9 mouse cellular contexts compared by ENCODE assay signal in genomic region chr4:153236680-153237079, GRCm38 (mm10).
DNase-seq lines count a peak whose midpoint lies in the region; ATAC-seq and TF ChIP-seq lines count a peak whose summit lies in the region.
"Had no signal": no experiment of that assay in that cellular context is flagged by ENCODE, and none has a peak within 500 bp of the region (broad histone marks: within the 10 kb centered on the region; RNA-seq: fewer than 3 reads in every experiment).

No protein-coding gene starts in this region.

- no peak overlapping the region for H3K4me3 ChIP-seq in forebrain, embryonic 11.5 days (ENCODE audit: low read depth, low read length)
- H3K4me3 ChIP-seq in forebrain, embryonic 15.5 days, result no peak overlapping the region
- 0 out of 2 replicates have a peak overlapping the region, but pooled peaks have one; percentile 5 for H3K4me3 ChIP-seq in midbrain, embryonic 10.5 days
- H3K4me3 ChIP-seq in midbrain, postnatal 0 days (ENCODE audit: low read depth, low read length), result no peak overlapping the region
- no peak overlapping the region for H3K4me3 ChIP-seq in limb, embryonic 13.5 days
- H3K4me3 ChIP-seq: liver, embryonic 12.5 days had no signal

- DNase-seq in forebrain, embryonic 11.5 days (ENCODE audit: low spot score), result peak; percentile 71
- peak; percentile 41 for DNase-seq in midbrain, embryonic 10.5 days (ENCODE audit: low spot score)
- no peak for DNase-seq in midbrain, postnatal 0 days (ENCODE audit: low spot score)
- no peak for DNase-seq in cerebellum, adult 11 months
- no peak for DNase-seq in frontal cortex, postnatal 36 days (ENCODE audit: low spot score in 2 of 2)

- no peak overlapping the region for H3K4me2 ChIP-seq in forebrain, embryonic 11.5 days (ENCODE audit: low read depth, low read length, severe bottlenecking)
- H3K4me2 ChIP-seq in forebrain, embryonic 15.5 days (replicated peaks), result no peak overlapping the region
- no peak overlapping the region for H3K4me2 ChIP-seq in midbrain, postnatal 0 days (ENCODE audit: low read depth, low read length, poor library complexity, severe bottlenecking)
- H3K4me2 ChIP-seq in limb, embryonic 13.5 days (replicated peaks), result peak overlapping the region; percentile 41; the same call in 1 of the 2 replicates
- H3K4me2 ChIP-seq: liver, embryonic 12.5 days had no signal

- no peaks in the 10 kb centered on the region for H3K27me3 ChIP-seq in forebrain, embryonic 11.5 days (ENCODE audit: control insufficient read depth, insufficient read depth, low read length)
- no peaks in the 10 kb centered on the region for H3K27me3 ChIP-seq in forebrain, embryonic 15.5 days
- H3K27me3 ChIP-seq in midbrain, embryonic 10.5 days (ENCODE audit: low read depth, poor library complexity, severe bottlenecking), result peaks cover 13% of the 10 kb centered on the region; the same call in 1 of the 2 replicates
- no peaks in the 10 kb centered on the region for H3K27me3 ChIP-seq in midbrain, postnatal 0 days (ENCODE audit: insufficient read depth, low read length)
- H3K27me3 ChIP-seq in limb, embryonic 13.5 days, result 0 out of 2 replicates have a peak, but pooled peaks cover 5% of the 10 kb centered on the region
- H3K27me3 ChIP-seq: liver, embryonic 12.5 days had no signal

- TF ChIP-seq CTCF in midbrain, postnatal 0 days (IDR thresholded peaks at IDR 0.05), result no peak

- 8% methylated on average over 12 of the region's 12 CpGs for WGBS in forebrain, embryonic 11.5 days
- WGBS in forebrain, embryonic 15.5 days, result 6% methylated on average over 12 of the region's 12 CpGs
- 11% methylated on average over 12 of the region's 12 CpGs for WGBS in midbrain, embryonic 10.5 days
- 12% methylated on average over 12 of the region's 12 CpGs for WGBS in midbrain, postnatal 0 days
- WGBS in limb, embryonic 13.5 days, result 8% methylated on average over 12 of the region's 12 CpGs

- peaks cover 3% of the 10 kb centered on the region; the same call in 1 of the 2 replicates for H3K4me1 ChIP-seq in forebrain, embryonic 11.5 days (replicated peaks; ENCODE audit: control insufficient read depth, insufficient read depth, low read length)
- H3K4me1 ChIP-seq in forebrain, embryonic 15.5 days, result 0 out of 2 replicates have a peak, but pooled peaks cover 7% of the 10 kb centered on the region
- peaks cover 12% of the 10 kb centered on the region for H3K4me1 ChIP-seq in midbrain, embryonic 10.5 days
- H3K4me1 ChIP-seq in midbrain, postnatal 0 days (ENCODE audit: insufficient read depth, low read length), result no peaks in the 10 kb centered on the region
- peaks cover 16% of the 10 kb centered on the region for H3K4me1 ChIP-seq in limb, embryonic 13.5 days
- H3K4me1 ChIP-seq: liver, embryonic 12.5 days had no signal

- no peaks in the 10 kb centered on the region for H3K36me3 ChIP-seq in forebrain, embryonic 11.5 days (ENCODE audit: control insufficient read depth, insufficient read depth, low read length)
- no peaks in the 10 kb centered on the region for H3K36me3 ChIP-seq in forebrain, embryonic 15.5 days
- no peaks in the 10 kb centered on the region for H3K36me3 ChIP-seq in midbrain, embryonic 10.5 days
- no peaks in the 10 kb centered on the region for H3K36me3 ChIP-seq in midbrain, postnatal 0 days (ENCODE audit: insufficient read depth, low read length)
- no peaks in the 10 kb centered on the region for H3K36me3 ChIP-seq in limb, embryonic 13.5 days
- H3K36me3 ChIP-seq: liver, embryonic 12.5 days had no signal

- no peak overlapping the region for H3K9ac ChIP-seq in forebrain, embryonic 11.5 days (ENCODE audit: low read length)
- no peak overlapping the region for H3K9ac ChIP-seq in forebrain, embryonic 15.5 days (replicated peaks)
- H3K9ac ChIP-seq in midbrain, postnatal 0 days (replicated peaks; ENCODE audit: low read length, poor library complexity, severe bottlenecking), result no peak overlapping the region
- no peak overlapping the region for H3K9ac ChIP-seq in limb, embryonic 13.5 days
- H3K9ac ChIP-seq: liver, embryonic 12.5 days had no signal

- no peak for ATAC-seq in forebrain, embryonic 11.5 days (replicated peaks; ENCODE audit: low FRiP score)
- ATAC-seq in forebrain, embryonic 15.5 days (replicated peaks), result no peak
- no peak for ATAC-seq in midbrain, postnatal 0 days (ENCODE audit: low FRiP score)
- ATAC-seq in limb, embryonic 13.5 days (ENCODE audit: low FRiP score, low read depth), result no peak
- ATAC-seq in erythroblast, adult 5-6 weeks (replicated peaks; ENCODE audit: low FRiP score, poor library complexity, severe bottlenecking), result no peak
- ATAC-seq: liver, embryonic 12.5 days had no signal

- H3K9me3 ChIP-seq in forebrain, embryonic 11.5 days (ENCODE audit: control insufficient read depth, low read length), result no peaks in the 10 kb centered on the region; the same call in 1 of the 2 replicates
- no peaks in the 10 kb centered on the region for H3K9me3 ChIP-seq in forebrain, embryonic 15.5 days
- H3K9me3 ChIP-seq in midbrain, embryonic 10.5 days (replicated peaks), result no peaks in the 10 kb centered on the region; the same call in 1 of the 2 replicates
- no peaks in the 10 kb centered on the region for H3K9me3 ChIP-seq in midbrain, postnatal 0 days (ENCODE audit: low read length)
- H3K9me3 ChIP-seq in limb, embryonic 13.5 days, result peaks cover 4% of the 10 kb centered on the region

- H3K27ac ChIP-seq in forebrain, embryonic 11.5 days (ENCODE audit: low read depth, low read length), result no peak overlapping the region
- no peak overlapping the region for H3K27ac ChIP-seq in forebrain, embryonic 15.5 days (replicated peaks)
- H3K27ac ChIP-seq in midbrain, embryonic 10.5 days (replicated peaks), result no peak overlapping the region
- H3K27ac ChIP-seq in midbrain, postnatal 0 days (ENCODE audit: low read depth, low read length), result no peak overlapping the region
- no peak overlapping the region for H3K27ac ChIP-seq in limb, embryonic 13.5 days
- H3K27ac ChIP-seq: liver, embryonic 12.5 days had no signal

Comparison
In these comparisons a context has a peak if more than half of its experiments do, and no peak if none do; other contexts are left out.
1. DNase-seq: peak in forebrain, embryonic 11.5 days (single experiment) and midbrain, embryonic 10.5 days (single experiment); none in midbrain, postnatal 0 days (single experiment), cerebellum, adult 11 months (single experiment) and frontal cortex, postnatal 36 days (0 of 2).